Mouse (Mus musculus) lung, postnatal 25 days (tissue): Measurements from ENCODE around the gene Asic1.
"Not testable (repeated sequence)": the region's sequence is repeated elsewhere in the genome, so short reads cannot be mapped to it uniquely, and the experiment has no call there.

ENCODE experiments used
- DNase-seq: peaks from one replicate; pipeline ENCODE4 v3.0.0; 2022; ENCODE audit warnings: low spot score

Gene Asic1

DNA sequence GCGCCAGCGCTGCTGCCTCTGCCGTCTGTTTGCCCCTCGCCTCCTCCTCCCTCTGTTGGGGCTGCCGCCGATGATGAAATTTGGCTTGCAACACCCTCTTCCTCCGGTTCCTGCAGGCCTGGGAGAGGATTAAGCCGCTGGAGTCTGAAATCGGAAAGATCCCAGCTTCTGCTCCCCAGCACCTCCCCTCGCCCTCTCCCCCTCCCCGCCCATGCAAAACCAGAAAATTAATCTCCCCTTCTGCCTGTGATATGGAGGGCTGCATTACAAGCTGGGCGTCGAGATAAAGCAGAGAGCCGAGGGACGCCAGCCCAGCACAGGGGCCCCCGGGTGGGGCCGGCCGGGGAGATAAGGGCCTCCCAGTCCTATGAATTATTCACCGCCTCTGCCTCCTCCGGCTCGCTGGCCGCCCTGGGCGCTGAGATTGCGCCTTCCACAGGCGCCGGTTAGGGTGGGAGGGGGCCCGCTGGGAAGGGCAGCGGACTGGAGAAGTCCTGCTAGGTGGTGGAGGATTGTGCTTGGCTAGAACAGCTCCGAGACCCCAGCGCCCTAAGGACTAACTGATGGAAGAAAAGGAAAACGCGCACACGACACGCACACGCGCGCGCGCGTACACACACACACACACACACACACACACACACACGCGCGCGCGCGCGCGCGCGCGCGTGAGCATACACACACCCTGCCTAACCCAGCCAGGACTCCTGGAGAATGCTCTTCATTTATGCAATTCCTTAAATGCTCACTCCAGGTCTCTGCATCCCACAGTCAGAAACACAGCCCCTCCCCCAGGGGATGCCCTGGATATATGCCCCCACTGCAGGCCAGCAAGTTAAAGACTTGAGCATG lies 5.3 kb upstream of the Asic1 start:
- DNase-seq = peak; percentile 66

- no peak for DNase-seq
Observed at GRCm38 (mm10) chr15:99667544-99667943, 2.6 kb upstream of the Asic1 start.

- DNase-seq = peak; percentile 79
Observed at GRCm38 (mm10) chr15:99668881-99669280, 1.3 kb upstream of the Asic1 start.

- no peak for DNase-seq
Observed at GRCm38 (mm10) chr15:99669392-99669791, 776 bp upstream of the Asic1 start.

GRCm38 (mm10) chr15:99670964-99671670 lies 949 bp downstream of the Asic1 start:
- no peak for DNase-seq

GRCm38 (mm10) chr15:99671783-99672182 lies 1.6 kb downstream of the Asic1 start:
- DNase-seq = no peak

GRCm38 (mm10) chr15:99674866-99675265 lies 4.7 kb downstream of the Asic1 start:
- no peak for DNase-seq

DNA sequence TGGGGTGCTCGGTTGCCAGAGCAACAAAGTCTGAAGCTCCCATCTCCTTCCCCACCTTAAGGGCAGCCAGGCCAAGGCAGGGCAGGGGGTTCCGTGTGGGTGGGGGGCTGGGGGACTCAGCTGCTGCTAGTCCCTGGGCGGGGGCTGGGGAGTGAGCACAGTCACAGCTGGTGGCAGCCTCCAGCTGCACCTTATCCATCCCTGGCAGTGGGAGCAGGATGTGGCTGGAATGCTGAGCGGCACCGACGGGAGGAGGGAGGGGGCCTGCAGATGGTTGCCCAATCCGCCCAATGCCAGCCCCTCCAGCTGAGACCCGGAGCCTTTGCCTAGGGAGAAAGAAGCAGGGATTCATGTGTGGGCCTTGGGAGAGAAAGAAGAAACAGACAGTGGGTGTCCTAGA lies 6.9 kb downstream of the Asic1 start:
- DNase-seq = no peak

- no peak for DNase-seq
Observed at GRCm38 (mm10) chr15:99678063-99678800, 8.1 kb downstream of the Asic1 start.

GRCm38 (mm10) chr15:99679008-99679407 lies 8.8 kb downstream of the Asic1 start:
- no peak for DNase-seq

DNA sequence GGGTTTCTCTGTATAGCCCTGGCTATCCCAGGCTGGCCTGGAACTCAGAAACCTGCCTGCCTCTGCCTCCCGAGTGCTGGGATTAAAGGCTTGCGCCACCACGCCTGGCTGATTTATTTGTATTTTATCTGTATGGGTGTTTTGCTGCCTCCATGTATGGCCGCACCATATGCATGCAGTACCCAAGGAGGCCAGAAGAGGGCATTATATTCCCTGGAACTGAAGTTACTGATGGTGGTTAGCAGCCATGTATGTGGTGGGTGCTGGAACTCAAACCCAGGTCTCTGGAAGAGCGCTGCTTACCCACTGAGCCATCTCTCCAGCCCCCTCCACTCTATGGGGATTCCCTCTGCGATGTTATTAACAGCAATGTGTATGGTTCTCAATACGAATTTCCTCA lies 12.7 kb downstream of the Asic1 start:
- no peak for DNase-seq

- DNase-seq = no peak
Observed at GRCm38 (mm10) chr15:99684156-99684555, 14.0 kb downstream of the Asic1 start.

DNA sequence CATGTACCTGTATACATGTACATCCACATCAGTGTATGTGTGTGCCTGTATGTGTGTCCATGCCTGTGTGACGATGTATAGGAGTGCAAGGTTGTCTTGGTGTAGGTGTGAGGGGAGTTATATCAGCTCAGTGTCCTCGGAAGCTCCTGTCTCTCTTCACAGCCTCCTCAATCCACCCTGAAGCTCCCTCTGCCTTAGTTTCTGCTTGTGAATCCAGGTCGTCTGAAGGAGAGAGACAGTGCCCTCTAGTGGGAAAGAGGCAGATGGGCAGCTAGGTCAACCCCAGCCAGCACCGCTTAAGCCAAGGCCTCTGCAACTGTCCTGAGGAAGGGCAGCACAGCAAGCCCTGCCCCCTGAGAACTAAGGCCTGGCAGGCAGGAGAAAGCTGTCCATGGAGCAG lies 18.5 kb downstream of the Asic1 start:
- DNase-seq = peak; percentile 59

- DNase-seq = no peak
Observed at GRCm38 (mm10) chr15:99690924-99691323, 20.8 kb downstream of the Asic1 start.

DNA sequence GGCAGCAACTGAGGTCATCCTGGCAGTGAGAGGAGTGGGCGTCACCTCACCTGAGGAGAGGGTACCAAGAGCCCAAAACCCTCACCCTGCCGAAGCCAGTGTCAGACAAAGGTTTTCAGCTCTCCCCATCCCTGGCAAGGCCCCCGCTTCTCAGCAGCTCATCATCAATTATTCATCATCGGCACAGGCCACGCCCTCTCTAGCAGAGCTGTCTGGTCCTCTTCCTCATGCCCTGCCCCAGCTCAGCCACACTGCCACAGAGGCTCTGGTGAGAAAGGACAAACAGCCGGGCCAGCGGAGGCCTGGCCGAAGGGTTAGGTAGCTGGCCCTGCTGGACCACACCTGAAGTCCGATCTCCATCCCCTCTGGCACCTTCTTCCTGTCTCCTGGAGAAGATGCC lies 21.8 kb downstream of the Asic1 start:
- DNase-seq = no peak

- DNase-seq = no peak
Observed at GRCm38 (mm10) chr15:99697309-99697708, 27.1 kb downstream of the Asic1 start.

GRCm38 (mm10) chr15:99698533-99699085 lies 28.4 kb downstream of the Asic1 start:
- DNase-seq = no peak

- DNase-seq = no peak
Observed at GRCm38 (mm10) chr15:99699715-99700114, 29.5 kb downstream of the Asic1 start.

DNA sequence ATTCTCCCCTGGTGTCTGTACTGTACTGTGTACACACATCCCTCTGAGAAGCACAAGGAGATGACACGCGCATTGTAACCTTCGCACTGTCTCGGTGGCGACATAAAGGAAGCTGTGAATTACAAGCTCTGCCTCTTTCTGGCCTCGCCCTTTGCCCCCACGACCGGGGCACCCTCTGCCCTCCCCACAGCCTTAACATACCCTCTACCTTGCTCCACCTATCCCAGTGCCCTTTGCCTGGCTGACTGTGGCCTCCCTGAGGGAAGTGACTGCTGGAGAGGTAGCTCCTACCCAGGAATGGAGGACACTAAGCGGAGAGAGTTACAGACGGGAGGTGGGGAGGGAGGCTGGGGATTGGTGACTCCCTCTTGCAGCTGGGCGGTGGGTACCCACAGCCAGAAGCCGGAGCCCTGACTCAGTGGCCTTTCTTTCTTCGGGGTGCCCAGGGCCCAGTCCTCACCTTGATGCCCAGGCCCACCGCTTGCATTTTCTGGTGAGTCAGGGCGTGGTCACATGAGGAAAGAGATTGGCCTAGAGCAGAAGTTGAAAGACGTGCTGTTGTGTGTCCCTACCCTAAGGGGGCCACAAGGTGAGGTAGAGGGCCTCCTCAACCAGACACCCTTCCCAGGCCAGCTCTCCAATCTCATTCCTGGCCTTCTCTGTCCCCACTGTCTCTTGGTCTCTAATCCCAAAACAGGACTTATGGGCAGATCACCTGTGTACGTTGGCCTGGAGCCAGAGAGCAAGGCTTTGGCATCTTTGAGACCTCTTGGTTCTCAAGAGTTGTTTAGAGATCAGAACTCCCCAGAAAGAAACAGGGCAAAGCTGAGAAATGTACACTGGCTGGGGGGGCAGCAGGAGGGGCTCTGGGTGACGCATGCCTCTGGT lies 30.3 kb downstream of the Asic1 start:
- no peak for DNase-seq

- not testable (repeated sequence) for DNase-seq
Observed at GRCm38 (mm10) chr15:99701640-99701998, 31.5 kb downstream of the Asic1 start.
